Mouse (Mus musculus) layer of hippocampus, postnatal 14 days (tissue): Measurements from ENCODE around the gene Taf7l. TPM values are rescaled to one million over a fixed set of nuclear protein-coding genes. Genes with fewer than 3 reads are reported as not detected.

Source experiments
- DNase-seq, 2 experiments: peaks; one replicate each; pipeline ENCODE4 v3.0.0; 2021 to 2022; ENCODE audit warnings: low spot score in 2 of 2, mixed read lengths in 1 of 2
- long read RNA-seq, 2 experiments: library from polyadenylated mRNA; stranded (forward); transcript quantifications; one replicate each; pipeline ENCODE4 v2.0.0; 2021
- total RNA-seq, 2 experiments: library from RNA; stranded (reverse); gene quantifications; 2 replicates each; pipeline ENCODE4 v1.2.3; 2021

Taf7l gene
- not detected for total RNA-seq
- long read RNA-seq, experiment 1, partial matches to known transcripts, result 0 of 1 reads
- long read RNA-seq, experiment 1, other reads (novel, unspliced or antisense), result 1 of 1 reads
- long read RNA-seq, experiment 2, result 0 reads

- DNase-seq, result no peak
Measured at GRCm38 (mm10) chrX:134476290-134476689, at the start of gene Taf7l. Gene Taf7l, minus strand, starts transcription at chrX:134476490.

DNA sequence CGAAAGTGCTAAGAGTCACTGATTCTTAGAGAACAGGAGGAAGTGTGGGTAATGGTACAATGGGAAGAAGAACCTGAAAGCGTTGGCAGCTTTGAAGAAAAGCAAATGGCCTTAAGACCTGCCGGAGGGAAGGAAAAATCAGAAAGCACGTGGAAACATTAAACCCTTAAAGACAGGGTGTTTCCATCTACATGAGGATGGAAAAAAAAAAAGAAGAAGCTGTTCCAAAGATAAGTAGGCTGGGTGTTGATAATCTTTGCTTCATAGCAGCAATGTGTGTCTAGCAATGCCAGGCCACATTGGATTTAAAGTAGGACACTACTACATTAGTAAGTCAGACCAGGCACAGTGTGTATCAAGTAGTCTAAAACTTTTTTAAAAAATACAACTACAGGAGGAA lies 49.0 kb upstream of the Taf7l start:
- no peak for DNase-seq

DNA sequence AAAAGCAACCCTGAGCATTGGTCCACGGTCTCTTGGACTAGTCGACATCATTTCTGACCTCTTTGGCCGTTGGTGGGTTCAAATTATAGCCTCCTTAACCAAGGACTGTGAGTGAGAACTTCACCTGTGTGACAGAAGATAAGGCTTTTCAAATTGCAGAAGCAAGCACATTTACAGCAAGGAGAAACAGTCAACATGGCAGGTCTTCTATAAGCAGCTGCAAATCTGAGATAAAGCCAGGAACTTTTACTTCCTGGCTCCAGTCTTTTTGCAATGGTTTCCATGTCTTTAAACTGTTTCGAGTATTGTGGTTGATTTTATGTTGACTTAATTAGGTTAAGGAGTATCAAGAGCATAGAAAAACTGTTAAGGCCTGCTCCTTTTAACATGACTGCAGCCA lies 47.5 kb upstream of the Taf7l start:
- no peak for DNase-seq

- no peak for DNase-seq
Measured at GRCm38 (mm10) chrX:134509473-134509872, 33.2 kb upstream of the Taf7l start.

DNA sequence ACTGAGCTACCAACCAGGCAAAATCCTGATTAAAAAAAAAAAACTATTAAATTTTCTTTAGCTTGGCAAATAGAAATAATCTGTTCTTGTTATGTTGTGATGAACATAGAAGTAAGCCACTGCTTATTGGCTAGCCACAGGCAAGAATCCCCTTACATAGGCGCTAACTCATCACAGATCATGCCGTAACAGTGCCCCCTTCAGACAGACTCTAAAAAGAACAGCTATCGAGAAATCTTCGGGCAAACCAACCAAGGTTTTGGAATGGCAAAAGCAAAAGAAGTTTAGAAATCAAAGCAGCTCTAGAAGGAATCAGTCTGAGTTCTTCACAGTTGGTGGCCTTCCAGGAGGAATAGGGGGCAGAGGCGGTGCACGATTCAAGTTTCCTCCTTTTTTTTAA lies 31.7 kb upstream of the Taf7l start:
- DNase-seq, result no peak

DNA sequence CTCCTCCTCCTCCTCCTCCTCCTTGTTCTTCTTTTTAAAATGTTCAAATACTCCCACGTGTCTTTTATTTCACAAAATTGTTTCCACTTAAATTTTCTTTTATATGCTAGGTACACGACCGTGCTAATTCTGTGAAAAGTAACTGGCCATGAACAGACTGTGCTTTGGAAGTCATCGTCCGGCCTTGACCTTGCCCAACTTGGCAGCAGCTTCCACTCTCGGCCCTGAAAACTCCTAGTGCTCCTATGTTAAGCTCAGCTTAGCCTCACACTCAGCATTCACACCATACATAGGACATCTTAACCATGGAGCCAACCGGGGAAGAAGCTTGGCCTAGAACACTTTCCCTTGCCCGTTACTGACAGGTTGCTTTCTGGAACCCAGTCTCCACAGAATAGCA lies 24.4 kb upstream of the Taf7l start:
- no peak for DNase-seq

GRCm38 (mm10) chrX:134481720-134482119 lies 5.4 kb upstream of the Taf7l start:
- no peak for DNase-seq

DNA sequence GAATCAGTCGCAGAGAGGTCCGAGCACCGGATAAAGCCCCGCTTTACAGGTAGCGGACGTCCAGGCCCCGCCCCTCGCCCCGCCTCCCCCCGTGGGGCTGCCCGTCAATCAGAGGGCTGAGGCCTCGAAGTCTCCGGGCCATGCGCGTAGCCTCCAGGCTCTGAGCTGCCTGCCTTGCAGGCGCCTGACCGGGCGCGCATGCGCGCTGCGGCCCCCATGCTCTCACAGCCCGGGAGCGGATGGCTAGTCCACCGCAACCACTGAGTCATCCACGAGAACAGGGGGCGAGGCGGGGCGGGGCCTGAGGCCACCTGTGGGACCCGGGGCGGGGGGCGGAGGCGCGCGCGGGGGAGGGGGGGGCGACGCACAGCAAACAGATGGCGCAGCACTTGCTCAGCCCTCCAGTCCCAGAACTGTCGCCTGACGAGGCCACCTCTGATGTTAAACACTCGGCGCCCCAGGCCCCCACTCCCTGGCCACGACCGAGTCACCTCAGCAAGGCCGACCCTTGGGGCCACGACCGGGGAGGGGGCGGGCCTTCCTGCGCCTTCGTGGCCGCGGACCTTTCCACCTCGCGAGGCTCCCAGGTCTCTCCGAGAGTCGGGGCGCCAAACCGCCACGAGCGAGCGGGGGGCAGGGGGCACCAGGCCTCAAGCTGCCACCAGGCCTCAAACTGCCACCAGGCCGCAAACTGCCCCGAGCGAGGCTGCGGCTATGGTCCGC lies 1.1 kb downstream of the Taf7l start:
- DNase-seq, result no peak

DNA sequence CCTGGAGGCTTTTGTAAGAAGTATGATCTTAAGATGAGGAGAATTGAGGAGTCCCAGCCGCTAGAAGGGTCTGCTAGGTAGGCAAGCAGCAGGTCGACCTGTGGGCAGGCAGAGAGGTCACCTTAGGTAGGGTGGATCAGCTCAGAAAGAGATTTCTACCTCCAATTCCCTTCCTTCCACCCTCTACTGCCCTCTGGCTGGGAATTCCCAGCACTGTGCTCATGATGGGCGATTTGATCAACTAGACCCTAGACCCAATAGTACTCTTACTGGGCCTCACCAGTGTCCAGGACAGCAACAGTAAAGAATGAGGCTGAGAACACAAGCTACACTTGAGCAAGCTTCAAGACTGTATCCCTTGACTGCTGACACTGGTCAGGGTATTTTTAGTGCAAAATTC lies 49.0 kb downstream of the Taf7l start:
- DNase-seq, result no peak

- DNase-seq, result peak in 1 of 2 experiments; percentile 27
Measured at GRCm38 (mm10) chrX:134426819-134427218, 49.5 kb downstream of the Taf7l start.

DNA sequence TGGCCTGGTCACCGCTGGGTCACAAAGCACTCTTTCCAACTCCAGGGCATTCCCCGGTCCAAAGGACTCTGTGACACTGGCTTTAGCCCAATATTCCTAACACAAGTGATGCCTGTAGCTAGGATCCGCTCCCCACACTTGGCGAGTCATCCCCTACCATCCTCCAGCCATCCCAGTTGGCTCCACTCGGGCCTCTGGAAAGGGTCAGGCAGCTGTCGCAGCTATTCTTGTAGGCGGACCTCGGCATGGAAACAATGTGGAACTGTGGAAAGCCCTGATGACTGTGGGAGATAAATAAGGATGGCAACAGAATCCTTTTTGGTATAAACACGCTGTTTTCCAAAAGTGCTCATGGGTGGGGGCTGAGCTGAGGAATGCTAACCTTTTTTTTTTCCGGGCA lies 50.5 kb downstream of the Taf7l start:
- DNase-seq, result peak in 1 of 2 experiments; percentile 29

DNA sequence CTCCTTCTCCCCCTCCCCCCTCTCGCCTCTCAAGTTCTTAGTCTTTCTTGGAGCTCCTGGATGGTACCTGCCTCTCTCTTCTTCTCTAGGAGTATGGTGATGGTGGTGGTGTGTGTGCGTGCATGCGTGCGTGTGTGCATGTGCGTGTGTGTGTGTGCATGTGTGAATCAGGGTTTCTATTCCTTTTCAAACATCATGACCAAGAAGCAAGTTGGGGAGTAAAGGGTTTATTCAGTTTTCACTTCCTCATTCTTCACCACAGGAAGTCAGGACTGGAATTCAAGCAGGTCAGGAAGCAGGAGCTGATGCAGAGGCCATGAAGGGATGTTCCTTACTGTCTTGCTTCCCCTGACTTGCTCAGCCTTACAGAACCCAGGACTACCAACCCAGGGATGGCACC lies 52.0 kb downstream of the Taf7l start:
- DNase-seq, result no peak

- DNase-seq, result no peak
Measured at GRCm38 (mm10) chrX:134420097-134420496, 56.2 kb downstream of the Taf7l start.

DNA sequence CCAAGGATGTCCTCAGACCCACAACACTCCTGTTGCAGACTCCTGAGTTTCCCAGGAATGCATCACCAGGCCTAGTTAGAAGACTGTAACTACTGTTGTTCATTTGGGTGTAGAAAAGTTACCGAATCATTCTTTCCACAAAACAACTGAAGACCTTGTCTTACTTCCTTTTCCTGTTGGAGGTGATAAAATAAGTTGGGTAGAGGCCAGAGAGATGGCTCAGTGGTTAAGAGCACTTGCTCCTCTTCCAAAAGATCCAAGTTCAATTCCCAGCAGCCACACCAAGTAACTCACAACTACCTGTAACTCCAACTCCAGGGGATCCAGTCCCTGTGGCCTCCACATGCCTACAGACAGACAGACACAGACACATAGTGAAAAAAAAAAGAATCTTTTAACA lies 64.2 kb downstream of the Taf7l start:
- no peak for DNase-seq

Other genes starting within 250 kb of the Taf7l start
- gene Trmt2b, start 199.5 kb downstream of the Taf7l start, total RNA-seq, result 1 to 10 TPM; 5.9 to 6.8 TPM
- gene Tmem35a, start 181.3 kb downstream of the Taf7l start, total RNA-seq, result 10 to 100 TPM; 63.0 to 63.8 TPM
- 1 to 10 TPM; 1.6 to 2.1 TPM for gene Cenpi, start 168.4 kb downstream of the Taf7l start, total RNA-seq
- gene Drp2, start 71.9 kb downstream of the Taf7l start, total RNA-seq, result 10 to 100 TPM; 40.8 to 47.7 TPM
- gene Timm8a1, start 65.4 kb upstream of the Taf7l start, total RNA-seq, result 10 to 100 TPM; 26.7 to 28.3 TPM
- gene Btk, start 107.1 kb upstream of the Taf7l start, total RNA-seq, result 1 to 10 TPM in 1 of 2 experiments, under 1 TPM in 1; 0.90 to 1.6 TPM
- 100 to 1,000 TPM; 134 to 163 TPM for gene Rpl36a, start 109.2 kb upstream of the Taf7l start, total RNA-seq
- 1 to 10 TPM; 8.1 to 8.5 TPM for gene Gla, start 124.6 kb upstream of the Taf7l start, total RNA-seq
- gene Hnrnph2, start 124.7 kb upstream of the Taf7l start, total RNA-seq, result 100 to 1,000 TPM; 140 to 142 TPM
- gene Armcx4, start 210.0 kb upstream of the Taf7l start, total RNA-seq, result 10 to 100 TPM; 41.4 to 47.6 TPM
- 10 to 100 TPM; 48.5 to 55.4 TPM for gene Armcx1, start 241.5 kb upstream of the Taf7l start, total RNA-seq